Mouse (Mus musculus): ENCODE data around the gene Olfr370. TPM values are rescaled to one million over a fixed set of nuclear protein-coding genes. Genes with fewer than 3 reads are reported as not detected.
"Not testable (repeated sequence)": the region's sequence is repeated elsewhere in the genome, so short reads cannot be mapped to it uniquely, and the experiment has no call there.

Olfr370 gene
- total RNA-seq (2021), result not detected
- long read RNA-seq, experiment 1, result 0 reads
- long read RNA-seq, experiment 2, result 0 reads

DNA sequence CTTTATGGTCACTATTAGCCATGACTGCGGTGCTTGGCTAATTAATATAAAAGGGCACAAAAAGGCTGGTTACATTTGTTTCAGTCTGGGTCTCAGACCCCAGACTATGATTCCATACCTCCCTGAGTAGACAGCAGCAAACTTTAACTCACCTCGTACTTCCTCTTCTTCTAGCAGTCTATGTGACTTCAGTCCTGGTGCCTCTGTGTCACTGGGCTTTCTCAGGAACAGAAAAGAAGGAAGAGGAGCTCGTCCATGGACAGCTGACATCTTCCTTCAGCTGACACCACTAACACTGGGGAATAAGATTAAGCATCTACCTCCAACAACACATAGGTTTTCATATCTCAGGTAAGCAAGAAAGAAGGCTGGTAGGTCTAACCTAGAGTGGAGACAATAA, at the start of gene Olfr370:
Gene Olfr370, plus strand, starts transcription at position 45 of the 400 bp plus-strand sequence.
- no peak for DNase-seq
- intact Hi-C loops (cut with DNase I; ENCODE audit: low total_unique reads), result no loop called here

DNA sequence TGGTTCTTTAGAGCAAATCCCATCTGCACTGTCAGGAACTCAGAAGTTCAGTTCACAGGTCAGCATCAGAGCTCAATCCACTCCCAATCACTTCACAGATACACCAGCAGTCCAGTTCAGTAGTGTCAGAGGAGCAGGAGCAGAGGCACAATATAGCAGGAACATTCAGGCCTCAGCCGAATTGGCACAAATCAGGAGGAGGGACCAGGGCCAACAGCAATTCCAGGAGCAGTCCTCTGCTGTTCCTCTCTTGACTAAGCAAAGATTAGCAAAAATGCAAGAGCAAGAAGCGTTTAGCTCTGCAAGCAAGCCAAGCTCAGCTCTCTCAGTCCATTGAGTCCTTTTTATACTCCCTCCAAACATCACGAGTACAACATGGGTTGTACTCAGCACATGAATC, 23.9 kb upstream of the Olfr370 start:
- peak; percentile 6 for DNase-seq
- intact Hi-C loops (cut with DNase I; ENCODE audit: low total_unique reads), result no loop called here

DNA sequence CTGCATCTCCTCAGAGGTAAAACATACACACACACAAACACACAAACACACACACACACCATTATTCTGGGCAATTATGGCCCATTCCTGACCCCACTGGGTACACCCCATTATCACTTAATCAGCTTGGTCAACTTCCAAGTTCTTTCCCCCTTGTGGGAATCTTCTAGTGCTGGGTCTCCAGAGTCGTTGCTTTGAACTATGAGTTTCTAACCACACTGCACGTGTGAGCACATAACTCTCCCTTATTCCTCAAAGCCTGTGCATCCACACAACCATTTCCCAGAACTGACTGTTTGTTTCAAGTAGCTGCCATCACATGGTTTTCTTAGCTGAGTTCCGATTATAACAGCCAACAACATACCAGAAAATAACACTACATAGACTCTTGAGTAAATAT, 15.1 kb upstream of the Olfr370 start:
- intact Hi-C loops (cut with DNase I; ENCODE audit: low total_unique reads), result no loop called here
- DNase-seq, result no peak

DNA sequence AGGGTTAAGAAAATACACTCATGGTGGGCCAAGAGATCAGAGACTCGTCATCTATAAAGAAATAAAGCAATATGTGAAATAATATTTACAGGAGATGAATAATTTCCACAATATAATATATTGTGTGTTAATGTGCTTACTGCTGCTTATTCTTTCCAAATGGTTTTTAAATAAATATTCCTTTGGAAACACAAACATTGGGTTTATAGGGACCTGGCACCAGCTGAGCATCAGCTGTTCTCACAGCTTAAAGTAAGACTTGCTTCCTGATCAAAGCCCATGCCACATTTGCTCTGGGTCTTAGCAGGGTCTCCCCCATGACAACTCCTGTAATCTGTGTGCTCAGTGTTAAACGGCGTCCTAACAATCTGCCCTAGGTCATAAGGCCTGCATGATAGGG, 14.7 kb upstream of the Olfr370 start:
- DNase-seq; intact Hi-C loops (cut with DNase I; ENCODE audit: low total_unique reads): not testable (repeated sequence)

DNA sequence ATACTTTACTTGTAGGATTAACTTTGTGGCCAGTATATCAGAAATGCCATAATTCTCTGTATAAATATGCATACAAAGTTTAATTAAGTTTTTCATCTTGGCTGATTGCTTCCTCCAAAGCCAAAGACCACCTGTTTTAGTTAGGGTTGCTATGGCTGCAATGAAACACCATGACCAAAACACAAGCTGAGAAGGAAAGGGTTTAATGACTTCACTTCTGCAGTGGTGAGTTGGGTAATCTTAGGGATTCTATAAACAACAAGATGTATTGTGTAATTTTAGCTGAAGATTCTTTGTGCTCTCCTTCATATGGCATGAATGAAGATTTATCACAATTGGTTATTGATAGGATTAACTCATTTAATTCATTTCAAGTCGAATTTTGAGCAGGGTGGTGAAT, 14.3 kb upstream of the Olfr370 start:
- DNase-seq, result no peak
- intact Hi-C loops (cut with DNase I; ENCODE audit: low total_unique reads), result no loop called here

DNA sequence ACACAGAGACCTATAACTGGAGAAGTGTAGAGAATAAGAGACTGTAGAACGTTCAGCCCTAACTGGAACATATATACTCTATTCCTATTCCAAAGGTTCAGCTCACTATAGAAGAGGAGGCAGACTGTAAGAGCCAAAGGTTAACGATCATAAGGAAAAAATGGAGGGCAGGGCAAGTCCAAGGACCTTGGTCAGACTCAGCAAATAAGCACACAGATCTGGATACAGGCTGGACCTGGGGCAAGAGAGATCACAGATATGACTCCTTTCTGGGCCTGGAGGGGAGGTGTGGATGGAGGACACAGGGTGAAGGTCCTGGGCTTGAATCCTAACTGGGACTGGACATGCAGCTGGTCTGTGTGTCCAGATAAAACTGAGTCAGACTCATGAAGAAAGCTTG, 778 bp upstream of the Olfr370 start:
- intact Hi-C loops (cut with DNase I; ENCODE audit: low total_unique reads), result no loop called here
- no peak for DNase-seq

DNA sequence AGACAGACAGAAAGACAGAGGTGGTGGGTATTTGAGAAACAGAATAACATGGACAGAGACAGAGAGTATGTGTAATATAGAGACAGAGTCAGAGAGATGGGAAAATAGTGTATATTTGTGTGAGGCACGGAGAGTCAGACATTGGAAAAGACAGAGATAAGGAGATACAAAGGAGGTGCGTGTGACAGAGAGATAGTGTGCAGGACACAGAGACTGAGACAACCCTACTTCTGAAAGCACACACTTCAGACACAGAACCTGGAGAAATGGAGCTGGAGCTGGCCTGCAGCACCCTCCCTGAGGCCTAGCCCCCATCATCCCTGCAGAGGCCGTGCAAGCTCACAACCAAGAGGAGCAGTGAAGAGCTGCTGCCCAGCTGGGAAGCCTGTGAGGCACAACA, 27.1 kb downstream of the Olfr370 start:
- no peak for DNase-seq
- intact Hi-C loops (cut with DNase I; ENCODE audit: low total_unique reads), result no loop called here

DNA sequence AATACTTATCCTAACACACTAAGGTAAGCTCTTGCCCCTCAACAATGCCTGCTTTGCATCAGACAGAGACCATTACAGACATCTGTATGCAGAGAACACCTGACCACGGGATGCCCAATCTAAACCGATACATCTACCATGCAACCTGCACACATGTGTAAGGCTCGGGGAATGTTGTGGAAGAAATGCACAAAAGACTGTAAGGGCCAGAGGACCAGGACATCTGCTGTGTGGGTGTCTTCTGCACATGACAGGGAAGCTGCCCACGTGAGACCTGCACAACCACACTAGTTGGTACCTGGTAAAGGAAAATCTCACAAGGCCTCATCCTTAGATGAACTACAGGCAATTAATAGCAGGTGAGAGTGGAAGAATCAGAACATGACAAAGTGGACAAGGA, 27.7 kb downstream of the Olfr370 start:
- no peak for DNase-seq
- intact Hi-C loops (cut with DNase I; ENCODE audit: low total_unique reads), result no loop called here

DNA sequence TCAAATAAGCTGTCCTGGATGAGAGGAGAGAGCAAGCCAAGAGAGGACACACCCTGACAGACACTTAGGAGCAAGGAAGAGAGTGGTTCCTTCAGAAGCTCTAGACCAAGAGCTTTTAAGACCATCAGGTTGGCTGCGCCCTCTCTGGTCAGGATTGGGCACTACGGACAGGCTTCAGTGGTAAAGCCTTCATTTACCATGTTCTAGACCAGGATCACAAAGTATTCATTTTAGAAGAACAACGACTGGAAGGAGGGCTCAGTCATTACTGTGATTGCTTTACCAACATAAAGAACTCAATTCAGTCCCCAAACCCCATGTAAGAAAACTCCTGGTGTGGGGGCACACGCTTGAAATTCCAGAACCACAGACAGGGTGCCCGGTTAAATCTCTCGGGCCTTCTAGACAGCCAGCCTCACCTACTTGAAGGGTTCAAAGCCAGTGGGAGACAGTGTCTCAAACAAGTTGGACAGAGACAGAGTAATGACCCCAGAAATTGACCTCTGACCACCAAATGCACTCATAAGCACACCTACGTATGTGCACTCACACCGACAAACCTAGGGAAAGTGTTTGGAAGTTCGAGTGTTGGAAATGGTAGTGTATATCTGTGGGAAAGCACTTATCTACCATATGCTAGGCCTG, 30.3 kb downstream of the Olfr370 start:
- DNase-seq, result no peak
- intact Hi-C loops (cut with DNase I; ENCODE audit: low total_unique reads), result loop anchor here (5.0 kb wide), 1 partner anchor 41 kb away; the partner anchor contains the start of genes Dnajb1 and Tecr

DNA sequence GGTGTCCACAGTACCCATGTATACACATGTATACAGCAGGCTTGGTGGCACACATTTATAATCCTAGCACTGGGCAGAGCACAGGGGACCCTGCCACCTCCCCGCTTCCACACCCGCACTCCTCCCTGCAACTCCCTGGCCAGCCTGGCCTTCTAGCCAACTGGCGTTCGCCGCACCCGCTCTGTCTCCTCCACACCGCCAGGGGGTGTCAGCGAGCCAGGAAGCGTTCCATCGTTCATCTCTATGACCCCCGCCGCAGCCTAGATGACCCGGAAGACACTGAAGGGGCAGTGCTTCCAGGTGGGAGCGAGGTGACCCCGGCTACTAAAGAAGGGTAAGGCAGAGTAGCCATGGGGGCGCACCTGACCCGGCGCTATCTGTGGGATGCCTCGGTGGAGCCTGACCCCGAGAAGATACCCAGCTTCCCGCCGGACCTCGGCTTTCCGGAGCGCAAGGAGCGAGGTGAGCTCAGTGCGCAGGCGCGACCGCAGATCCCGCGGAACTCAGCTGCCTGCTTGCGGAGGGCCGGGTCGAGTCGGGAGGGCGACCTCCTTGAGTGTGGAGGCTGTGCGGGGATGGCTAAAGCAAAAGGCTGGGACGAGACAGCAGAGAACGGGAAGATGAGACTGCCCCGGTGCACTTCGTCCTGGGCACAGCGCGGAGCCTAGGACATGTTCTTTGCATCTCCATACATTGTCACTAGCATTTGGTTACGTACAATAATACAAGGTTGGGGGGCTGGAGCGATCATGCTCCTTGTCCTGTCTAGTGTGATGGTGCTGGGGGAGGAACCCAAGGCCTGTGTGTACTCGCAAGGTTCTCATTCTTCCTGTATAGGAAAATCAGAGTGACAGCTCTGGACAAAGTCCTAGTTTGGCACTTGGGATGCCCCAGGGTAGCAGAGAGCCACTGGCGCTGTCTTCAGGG, 31.2 kb downstream of the Olfr370 start, which contains the start of gene Ndufb7:
Gene Ndufb7, plus strand, starts transcription at position 203 of the 927 bp plus-strand sequence.
- peak; percentile 96 for DNase-seq
- intact Hi-C loops (cut with DNase I; ENCODE audit: low total_unique reads), result loop anchor here (5.0 kb wide), 1 partner anchor 41 kb away; the partner anchor contains the start of genes Dnajb1 and Tecr

DNA sequence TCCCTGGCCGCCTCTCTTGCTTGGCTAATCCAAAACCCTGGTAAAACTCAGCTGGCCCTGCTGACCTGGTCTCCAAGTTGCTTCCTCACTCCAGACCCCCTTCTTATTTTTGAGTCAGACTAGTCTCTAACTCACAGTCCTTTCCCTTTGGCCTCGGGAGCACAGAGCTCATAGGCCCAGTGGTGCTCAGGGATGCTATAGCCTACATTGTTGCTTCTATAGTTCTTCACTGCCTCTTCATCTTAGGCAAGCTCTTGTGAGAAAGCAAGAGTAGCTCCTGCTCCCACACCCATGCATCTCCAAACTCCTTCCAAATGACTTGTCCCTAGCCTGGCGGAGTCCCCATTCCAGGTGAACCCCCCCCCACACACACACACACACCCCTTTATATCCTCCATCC, 32.1 kb downstream of the Olfr370 start:
- no peak for DNase-seq
- intact Hi-C loops (cut with DNase I; ENCODE audit: low total_unique reads), result loop anchor here (5.0 kb wide), 1 partner anchor 40 kb away; the partner anchor contains the start of genes Dnajb1 and Tecr

DNA sequence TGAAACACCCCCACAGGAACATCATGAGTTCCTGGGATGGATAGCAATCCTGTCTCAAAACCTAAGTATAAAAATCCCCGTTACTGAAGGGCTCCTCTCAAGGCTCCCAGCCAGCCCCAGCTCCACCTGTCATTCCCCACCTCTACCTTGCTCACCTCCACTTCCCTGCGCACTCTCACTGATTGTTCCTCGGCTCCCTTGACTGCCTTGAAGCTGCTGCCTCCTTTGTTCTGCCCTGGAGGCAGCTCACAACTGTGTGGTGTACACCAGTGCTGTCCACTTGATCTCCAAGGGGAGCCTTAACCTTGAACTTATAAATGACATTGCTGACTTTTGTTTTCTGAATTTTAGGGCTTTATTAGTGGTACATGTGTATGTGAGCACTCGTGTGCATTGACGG, 32.5 kb downstream of the Olfr370 start:
- DNase-seq, result no peak
- intact Hi-C loops (cut with DNase I; ENCODE audit: low total_unique reads), result loop anchor here (5.0 kb wide), 1 partner anchor 39 kb away; the partner anchor contains the start of genes Dnajb1 and Tecr

DNA sequence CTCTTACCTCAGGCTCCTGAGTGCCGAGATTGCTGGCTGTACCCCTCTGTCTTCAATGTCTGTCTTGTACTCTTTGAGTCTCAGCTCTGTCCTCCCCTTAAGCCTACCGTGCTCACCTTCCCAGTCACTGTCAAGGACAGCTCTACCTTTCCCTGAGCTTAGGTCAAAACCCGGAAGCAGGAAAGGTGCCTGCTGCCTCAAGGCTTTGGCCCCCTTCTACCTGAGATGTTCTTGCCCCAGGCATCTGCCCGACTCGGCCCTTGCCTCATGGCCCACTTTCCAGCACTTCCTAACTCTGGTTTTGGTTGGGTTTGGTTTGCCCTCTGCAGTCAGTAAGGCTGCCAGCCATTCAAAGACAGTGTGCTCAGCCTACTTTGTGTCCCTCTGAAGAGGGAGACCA, 33.2 kb downstream of the Olfr370 start:
- intact Hi-C loops (cut with DNase I; ENCODE audit: low total_unique reads), result loop anchor here (5.0 kb wide), 1 partner anchor 39 kb away; the partner anchor contains the start of genes Dnajb1 and Tecr
- DNase-seq, result no peak

DNA sequence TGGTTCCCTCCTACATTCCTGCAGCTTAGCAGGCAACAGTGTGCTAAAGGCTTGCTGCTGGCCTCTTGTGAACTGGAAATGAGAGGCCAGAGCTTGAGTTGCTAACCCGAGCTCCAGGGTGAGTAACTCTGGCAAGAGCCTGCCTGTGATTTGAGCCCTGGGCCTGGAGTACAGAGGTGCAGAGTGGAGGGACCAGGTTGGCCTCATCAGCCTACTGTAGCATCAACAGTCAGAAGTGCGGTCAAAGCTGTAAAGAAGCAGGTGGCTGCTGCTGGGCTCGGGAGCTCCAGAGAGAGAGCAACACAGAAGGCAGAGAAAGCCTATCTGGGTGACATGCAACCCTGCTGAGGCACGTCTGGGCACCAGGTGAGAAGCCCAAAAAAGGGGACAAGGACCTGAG, 33.6 kb downstream of the Olfr370 start:
- no peak for DNase-seq

DNA sequence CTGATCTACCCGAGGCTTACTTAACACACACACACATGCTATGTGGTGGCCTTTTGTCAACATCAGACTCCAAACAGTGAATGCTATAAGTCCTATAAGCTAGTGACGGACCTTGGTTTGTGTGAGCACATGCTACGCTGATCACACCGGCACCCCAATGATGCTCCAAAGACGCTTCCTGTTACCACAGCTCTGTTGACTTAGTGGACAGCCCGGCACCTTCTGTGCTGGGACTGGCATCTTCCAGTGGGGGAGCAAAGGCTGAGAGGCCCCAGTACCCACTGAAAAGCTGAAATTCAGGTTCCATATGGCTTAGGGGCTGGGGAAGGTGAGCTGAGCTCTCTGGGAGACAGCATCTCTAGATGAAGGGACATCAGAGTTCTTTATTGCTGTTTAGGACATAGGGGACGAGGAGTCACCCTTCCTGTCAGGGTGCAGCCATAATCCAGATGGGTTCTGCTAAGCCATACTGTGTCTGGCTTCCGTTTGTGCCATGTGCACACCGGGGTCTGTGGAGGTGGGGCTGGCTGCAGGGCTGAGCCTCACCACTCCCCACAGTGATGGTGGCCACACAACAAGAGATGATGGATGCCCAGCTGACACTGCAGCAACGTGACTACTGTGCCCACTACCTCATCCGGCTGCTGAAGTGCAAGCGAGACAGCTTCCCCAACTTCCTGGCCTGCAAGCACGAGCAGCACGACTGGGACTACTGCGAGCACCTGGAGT, 34.9 kb downstream of the Olfr370 start:
- intact Hi-C loops (cut with DNase I; ENCODE audit: low total_unique reads), result no loop called here
- DNase-seq, result no peak

More for the DNA sequence above, 33.6 kb downstream of the Olfr370 start:
- intact Hi-C loops (cut with DNase I; ENCODE audit: low total_unique reads), result loop anchor here (5.0 kb wide), 1 partner anchor 38 kb away; the partner anchor contains the start of genes Dnajb1 and Tecr

DNA sequence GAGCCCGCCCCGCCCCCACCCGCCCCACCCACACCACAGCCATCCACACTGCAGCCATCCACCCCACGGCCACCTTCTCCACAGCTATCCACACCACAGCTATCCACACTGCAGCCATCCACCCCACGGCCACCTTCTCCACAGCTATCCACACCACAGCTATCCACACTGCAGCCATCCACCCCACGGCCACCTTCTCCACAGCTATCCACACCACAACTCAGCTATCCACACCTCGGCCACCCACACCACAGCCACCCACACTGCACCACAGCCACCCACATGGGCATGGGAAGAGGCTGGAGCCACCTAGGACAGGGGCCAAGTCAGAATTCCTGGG, 35.4 kb downstream of the Olfr370 start:
- intact Hi-C loops (cut with DNase I; ENCODE audit: low total_unique reads); DNase-seq: not testable (repeated sequence)

DNA sequence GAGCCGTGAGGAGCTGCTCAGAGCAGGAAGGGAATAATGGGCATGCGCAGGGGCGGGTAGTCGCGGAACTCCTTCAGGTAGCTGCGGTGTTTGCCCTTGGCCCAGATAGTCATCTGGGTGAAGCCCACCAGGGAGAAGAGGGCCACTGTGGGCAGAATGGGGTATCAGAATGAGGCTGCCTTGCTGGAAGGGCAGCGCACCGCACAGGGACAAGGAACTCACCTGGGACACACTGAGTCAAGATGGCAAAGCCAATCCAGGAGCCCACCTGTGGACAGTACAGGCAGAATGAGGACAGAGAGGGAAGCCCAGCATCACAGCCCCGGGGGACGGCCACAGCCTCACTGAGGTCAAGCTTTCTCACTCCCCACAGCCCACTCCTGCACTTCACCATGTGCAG, 36.2 kb downstream of the Olfr370 start:
- no peak for DNase-seq
- intact Hi-C loops (cut with DNase I; ENCODE audit: low total_unique reads), result no loop called here

DNA sequence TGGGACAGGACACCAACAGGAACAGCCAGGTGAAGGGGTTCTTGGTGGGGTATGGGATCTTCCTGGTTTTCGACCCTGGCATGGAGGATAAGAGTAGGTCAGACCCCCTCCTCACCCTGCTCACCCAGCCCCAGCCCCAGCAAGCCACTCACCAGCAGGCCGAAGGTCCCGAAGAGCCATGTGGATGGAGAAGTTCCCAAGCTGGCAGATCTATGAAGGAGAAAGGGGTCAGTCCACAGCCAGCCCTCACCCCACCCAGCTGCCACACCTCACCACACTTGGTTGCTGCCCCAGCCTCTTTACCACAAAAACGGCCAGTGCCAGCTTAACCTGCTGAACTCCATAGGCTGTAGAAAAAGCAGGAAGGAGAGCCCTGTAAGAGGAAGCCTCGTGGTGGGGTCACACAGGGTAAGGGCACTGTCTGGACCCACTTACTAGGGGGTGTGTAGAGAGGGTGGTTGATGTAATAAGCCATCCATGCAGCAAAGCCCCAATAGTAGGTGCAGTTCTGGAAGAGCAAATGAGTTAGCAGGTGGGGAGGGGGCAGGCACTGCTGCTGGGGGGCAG, 36.7 kb downstream of the Olfr370 start:
- no peak for DNase-seq
- intact Hi-C loops (cut with DNase I; ENCODE audit: low total_unique reads), result no loop called here

DNA sequence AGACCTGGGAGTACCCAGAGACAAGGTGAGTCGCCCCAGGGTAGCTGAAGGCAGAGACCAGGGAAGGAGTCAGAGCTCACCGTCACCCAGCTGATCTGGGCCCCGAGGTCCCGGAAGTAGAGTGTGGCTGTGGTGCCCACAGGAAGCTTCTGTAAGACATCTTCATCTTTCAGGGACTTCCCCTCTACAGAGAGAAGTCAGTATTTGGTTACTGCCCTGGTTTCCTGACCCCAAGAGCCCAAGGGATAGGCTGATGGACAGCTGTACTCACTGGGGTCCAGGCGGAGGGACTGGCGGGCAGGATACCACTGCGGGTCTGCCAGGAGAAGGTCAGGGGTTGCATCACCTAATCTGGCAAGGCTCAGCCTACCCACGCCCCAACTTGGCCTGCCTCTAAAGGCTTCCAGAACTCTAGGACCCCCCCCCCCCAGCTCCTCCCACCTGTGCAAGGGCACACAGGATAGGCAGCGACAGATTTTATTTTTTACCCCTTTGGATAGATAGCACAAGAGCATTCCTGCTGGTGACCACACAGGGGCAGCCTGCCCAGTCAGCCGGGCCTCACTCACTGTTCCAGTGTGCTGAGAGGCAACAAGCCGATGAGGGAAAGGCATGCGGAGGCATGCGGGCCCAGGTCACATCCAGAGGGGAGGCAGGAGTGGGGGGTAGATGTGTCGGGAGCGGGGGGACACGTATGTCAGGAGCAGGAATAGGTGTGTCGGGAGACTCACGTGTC, 37.7 kb downstream of the Olfr370 start:
- peak; percentile 68 for DNase-seq
- intact Hi-C loops (cut with DNase I; ENCODE audit: low total_unique reads), result no loop called here
